Mouse (Mus musculus) G1E (cell line): Measurements from ENCODE around the gene Popdc2. TPM values are rescaled to one million over a fixed set of nuclear protein-coding genes. Genes with fewer than 3 reads are reported as not detected.

Experiments used
- ATAC-seq: 2 replicates; pipeline ENCODE4 v1.8.0; 2016; ENCODE audit warnings: mild to moderate bottlenecking; ENCODE audit not compliant: insufficient number of reproducible peaks, poor library complexity, low FRiP score, severe bottlenecking; ENCODE audit errors: extremely low read depth
- DNase-seq: peaks from one replicate; pipeline ENCODE4 v3.0.0; 2012; ENCODE audit warnings: low spot score
- H3K27me3 ChIP-seq: 2 replicates; pipeline ENCODE4 v1.6.1; 2012; ENCODE audit warnings: mild to moderate bottlenecking, low read length, inconsistent platforms; ENCODE audit not compliant: insufficient read depth
- H3K36me3 ChIP-seq: replicated peaks from 2 replicates; pipeline ENCODE3; 2012; ENCODE audit warnings: mild to moderate bottlenecking, inconsistent platforms
- H3K4me1 ChIP-seq: 2 replicates; pipeline ENCODE4 v1.6.1; 2012; ENCODE audit warnings: low read depth, low read length, inconsistent platforms, mixed read lengths; ENCODE audit not compliant: insufficient read depth
- H3K4me3 ChIP-seq: 2 replicates; pipeline ENCODE4 v1.5.1; 2012; ENCODE audit warnings: low read depth, mild to moderate bottlenecking, inconsistent platforms, low read length, moderate library complexity, mixed read lengths
- H3K9me3 ChIP-seq: replicated peaks from 2 replicates; pipeline ENCODE4 v1.6.1; 2012; ENCODE audit warnings: inconsistent platforms
- CTCF ChIP-seq: IDR thresholded peaks from 2 replicates; pipeline ENCODE4 v1.5.1; 2012; ENCODE audit warnings: low read depth, low read length, inconsistent platforms, mixed read lengths
- GATA1 ChIP-seq: IDR thresholded peaks from 2 replicates; pipeline ENCODE4 v1.6.1; 2012; ENCODE audit warnings: borderline replicate concordance, low read length, inconsistent platforms, mixed read lengths
- GATA2 ChIP-seq: IDR thresholded peaks from 2 replicates; pipeline ENCODE4 v1.6.1; 2012; ENCODE audit warnings: low read depth, low read length, inconsistent platforms, borderline replicate concordance
- POLR2AphosphoS5 ChIP-seq: IDR thresholded peaks from 2 replicates; pipeline ENCODE4 v1.6.1; 2012; ENCODE audit warnings: low read depth, low read length, inconsistent platforms; ENCODE audit not compliant: insufficient replicate concordance
- TAL1 ChIP-seq: conservative IDR thresholded peaks from 2 replicates; pipeline ENCODE4 v1.6.1; 2012; ENCODE audit warnings: low read depth, low read length, inconsistent platforms, mixed read lengths
- polyA plus RNA-seq: library from polyadenylated mRNA; stranded (reverse); fragments of >175 nt; gene quantifications from 2 replicates; pipeline ENCODE4 v1.2.3, GENCODE M21; 2012
- total RNA-seq, 2 experiments: library from RNA; stranded (forward) in 1 of 2; stranded (reverse) in 1 of 2; fragments of 200-1000 nt in 1 of 2; fragments of >200 nt in 1 of 2; fragmentation: Nextera tagmentation in 1 of 2; gene quantifications; 2 replicates each; pipeline ENCODE4 v1.2.3; 2014 to 2017

Gene Popdc2
- total and polyA plus RNA-seq, 3 experiments: 2.8 to 22.7 (median 5.4) TPM

DNA sequence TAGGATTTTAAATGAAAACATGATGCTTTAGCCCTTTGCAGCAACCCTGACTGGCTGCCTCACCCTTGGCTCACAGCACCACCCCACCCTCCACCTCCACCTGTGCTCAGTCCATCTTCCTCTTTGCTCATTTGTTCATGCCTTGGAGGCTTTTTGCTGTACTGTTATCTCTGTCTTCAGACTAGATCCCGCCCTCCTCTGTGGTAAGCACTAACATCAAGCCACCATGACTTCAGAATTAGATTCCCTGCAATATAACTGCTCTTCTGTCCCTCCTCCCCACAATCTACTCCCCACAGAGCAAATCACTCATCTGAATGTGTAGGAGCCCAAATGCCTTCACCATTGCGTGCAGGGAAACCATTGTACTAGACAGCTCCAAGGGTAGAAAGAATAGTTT is 21.7 kb downstream of the Popdc2 start:
- Histone ChIP-seq H3K9me3 (no peaks in the 10 kb centered on the region), H3K4me3 (no peak overlapping the region; the same call in 1 of the 2 replicates), H3K36me3 (peaks cover 2% of the 10 kb centered on the region), H3K27me3 (no peaks in the 10 kb centered on the region), H3K4me1 (peaks cover 71% of the 10 kb centered on the region)
- DNase-seq (peak; percentile 59), ATAC-seq (peak; percentile 85)
- TF ChIP-seq POLR2AphosphoS5: no peak
- peak; percentile 67 for TF ChIP-seq TAL1

DNA sequence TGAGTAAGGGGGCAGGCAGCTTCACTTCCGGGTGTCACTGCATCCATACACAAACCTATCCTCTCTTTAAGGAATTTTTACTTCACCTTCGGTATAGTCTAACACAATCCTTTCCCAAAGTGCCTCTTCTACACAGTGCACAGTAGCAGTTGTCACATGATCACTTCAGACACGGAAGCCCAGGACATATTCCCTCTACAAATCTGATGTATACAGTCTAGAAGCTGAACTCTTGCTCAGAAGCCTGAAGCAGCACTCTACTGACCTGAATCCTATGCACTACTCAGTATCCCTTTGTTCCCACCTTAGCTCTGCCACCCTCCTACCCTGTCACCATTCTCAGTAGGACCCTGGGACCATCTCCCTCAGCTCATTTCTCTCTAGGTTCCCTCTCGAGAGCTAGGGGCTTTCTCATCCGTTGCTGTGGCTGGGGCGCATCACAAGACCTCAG is 23.2 kb downstream of the Popdc2 start:
- Histone ChIP-seq H3K27me3 (no peaks in the 10 kb centered on the region), H3K4me3 (no peak overlapping the region), H3K36me3 (no peaks in the 10 kb centered on the region), H3K9me3 (no peaks in the 10 kb centered on the region), H3K4me1 (peaks cover 69% of the 10 kb centered on the region)
- ATAC-seq: no peak
- TF ChIP-seq TAL1 (no peak), GATA2 (no peak), GATA1 (no peak), CTCF (no peak), POLR2AphosphoS5 (no peak)
- DNase-seq: no peak

DNA sequence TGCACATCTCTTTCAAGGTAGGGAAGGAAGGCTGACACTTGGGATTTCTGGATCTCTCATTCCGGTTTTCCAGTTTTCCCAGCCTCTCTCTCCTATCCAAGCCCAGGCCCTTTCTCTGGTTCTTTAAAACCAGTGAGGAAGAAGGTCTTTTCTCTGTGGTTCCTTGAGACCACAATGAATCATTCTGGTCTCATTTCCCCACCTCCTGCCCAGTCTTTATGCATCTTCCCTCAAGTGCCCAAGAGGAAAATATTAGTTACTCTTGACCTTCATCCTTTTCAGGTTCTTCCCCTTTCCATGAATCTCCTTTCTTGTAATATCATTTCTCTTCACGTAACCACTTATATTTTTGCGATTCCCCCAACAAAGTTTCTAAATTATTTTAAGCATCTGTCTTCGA is 23.7 kb downstream of the Popdc2 start:
- no peak for DNase-seq
- TF ChIP-seq CTCF (no peak), TAL1 (no peak), POLR2AphosphoS5 (no peak), GATA2 (no peak)
- ATAC-seq: no peak
- no peaks in the 10 kb centered on the region for H3K27me3 ChIP-seq
- no peak overlapping the region for H3K4me3 ChIP-seq
- H3K9me3 ChIP-seq: no peaks in the 10 kb centered on the region
- peaks cover 68% of the 10 kb centered on the region for H3K4me1 ChIP-seq
- no peaks in the 10 kb centered on the region for H3K36me3 ChIP-seq

DNA sequence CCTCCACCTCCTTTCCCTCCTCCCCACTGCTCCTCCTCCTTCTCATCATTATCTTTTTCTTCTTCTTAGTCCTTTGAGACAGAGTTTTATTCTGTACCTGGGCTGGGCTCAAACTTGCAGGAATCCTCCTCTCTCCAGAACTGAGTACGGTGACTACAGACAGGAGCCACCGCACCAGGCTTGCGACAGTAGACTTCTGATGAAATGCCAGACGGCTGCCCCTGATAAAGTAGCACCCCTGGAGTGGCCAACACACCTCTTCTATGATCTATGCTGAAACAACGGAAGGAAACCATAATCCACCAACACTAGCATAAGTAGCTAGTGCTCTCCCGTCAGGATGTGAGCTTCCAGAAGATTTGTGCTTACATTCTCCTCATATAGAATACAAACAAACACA is 25.4 kb downstream of the Popdc2 start:
- ATAC-seq (no peak), DNase-seq (no peak)
- TF ChIP-seq CTCF (no peak), TAL1 (no peak), POLR2AphosphoS5 (no peak), GATA1 (no peak), GATA2 (no peak)
- H3K27me3 ChIP-seq: no peaks in the 10 kb centered on the region
- H3K4me1 ChIP-seq: peaks cover 72% of the 10 kb centered on the region
- no peaks in the 10 kb centered on the region for H3K36me3 ChIP-seq
- no peak overlapping the region for H3K4me3 ChIP-seq
- H3K9me3 ChIP-seq: no peaks in the 10 kb centered on the region

DNA sequence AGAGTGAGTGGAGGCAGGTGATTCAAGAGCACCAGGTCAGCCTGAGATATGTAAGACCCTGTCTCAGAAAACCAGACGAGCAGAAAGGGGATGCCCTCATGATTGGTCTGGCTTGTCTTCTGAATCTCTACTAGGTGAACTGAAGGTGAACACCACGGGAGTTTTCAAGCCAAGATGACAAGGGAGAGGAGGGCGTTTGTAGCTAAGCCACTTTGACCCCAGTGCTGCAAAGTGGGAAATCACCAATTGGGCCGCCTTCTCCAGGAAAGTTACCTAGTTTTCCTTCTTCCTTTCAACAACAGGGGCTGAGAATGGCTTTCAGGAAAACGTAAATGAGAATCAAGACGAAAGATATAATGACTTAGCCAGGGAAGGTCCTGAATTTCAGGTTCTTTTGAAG is 26.7 kb downstream of the Popdc2 start:
- no peak overlapping the region for H3K4me3 ChIP-seq
- peaks cover 69% of the 10 kb centered on the region for H3K4me1 ChIP-seq
- no peaks in the 10 kb centered on the region for H3K9me3 ChIP-seq
- no peaks in the 10 kb centered on the region for H3K36me3 ChIP-seq
- DNase-seq (no peak), ATAC-seq (no peak)
- H3K27me3 ChIP-seq: no peaks in the 10 kb centered on the region
- TF ChIP-seq GATA1 (no peak), TAL1 (no peak), POLR2AphosphoS5 (no peak), CTCF (no peak), GATA2 (no peak)

- no peaks in the 10 kb centered on the region for H3K36me3 ChIP-seq
- no peak for ATAC-seq
- H3K9me3 ChIP-seq: no peaks in the 10 kb centered on the region
- no peaks in the 10 kb centered on the region for H3K27me3 ChIP-seq
- no peak for DNase-seq
- no peak for TF ChIP-seq GATA2
- no peak for TF ChIP-seq TAL1
- no peak for TF ChIP-seq POLR2AphosphoS5
- TF ChIP-seq GATA1: no peak
- TF ChIP-seq CTCF: no peak
- H3K4me3 ChIP-seq: no peak overlapping the region
- H3K4me1 ChIP-seq: peaks cover 67% of the 10 kb centered on the region
Measured at GRCm38 (mm10) chr16:38389284-38389893, 27.4 kb downstream of the Popdc2 start.

- no peaks in the 10 kb centered on the region for H3K9me3 ChIP-seq
- ATAC-seq: no peak
- no peaks in the 10 kb centered on the region for H3K27me3 ChIP-seq
- H3K4me3 ChIP-seq: no peak overlapping the region
- TF ChIP-seq POLR2AphosphoS5 (no peak), TAL1 (no peak), GATA1 (no peak), GATA2 (no peak), CTCF (no peak)
- DNase-seq: no peak
- no peaks in the 10 kb centered on the region for H3K36me3 ChIP-seq
- H3K4me1 ChIP-seq: peaks cover 67% of the 10 kb centered on the region
Measured at GRCm38 (mm10) chr16:38390322-38390721, 28.3 kb downstream of the Popdc2 start.
